Comparison of ENCODE assay signal across 21 mouse cellular contexts in the genomic region with DNA sequence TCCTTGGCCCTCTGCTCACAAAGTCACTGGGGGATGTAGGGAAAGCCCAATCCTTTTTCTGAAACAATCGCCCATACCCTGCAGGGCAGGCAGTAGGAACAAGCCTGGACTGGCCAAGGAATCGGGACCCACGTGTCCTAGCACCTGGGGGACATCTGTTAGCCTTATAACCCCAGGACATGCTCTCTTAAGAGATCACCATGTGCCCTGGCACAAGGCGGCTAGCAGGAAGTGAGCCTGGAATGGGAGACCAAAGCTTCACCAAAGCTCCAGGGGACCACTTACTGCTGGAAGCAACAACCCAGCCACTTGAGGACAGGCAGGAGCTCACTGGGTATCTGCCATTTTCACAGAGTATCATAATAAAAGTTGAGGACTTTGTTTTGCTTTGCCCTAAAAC.
"Had no signal": no experiment of that assay in that cellular context is flagged by ENCODE, and none has a peak within 500 bp of the region (broad histone marks: within the 10 kb centered on the region; RNA-seq: fewer than 3 reads in every experiment).

No protein-coding gene starts in this region.

- H3K4me3 ChIP-seq: heart, adult 2 months; heart, embryonic 13.5 days; heart, embryonic 15.5 days; hindbrain, embryonic 13.5 days; hindbrain, embryonic 15.5 days; limb, embryonic 13.5 days; limb, embryonic 15.5 days; liver, embryonic 12.5 days had no signal

- H3K36me3 ChIP-seq: heart, embryonic 13.5 days; heart, embryonic 15.5 days; limb, embryonic 13.5 days; limb, embryonic 15.5 days; liver, embryonic 12.5 days had no signal

- H3K27me3 ChIP-seq: heart, embryonic 13.5 days; heart, embryonic 15.5 days; hindbrain, embryonic 13.5 days; hindbrain, embryonic 15.5 days; limb, embryonic 13.5 days; limb, embryonic 15.5 days; liver, embryonic 12.5 days had no signal

- ATAC-seq: hindbrain, postnatal 0 days; intestine, embryonic 16.5 days; liver, embryonic 12.5 days had no signal

- H3K9me3 ChIP-seq: heart, embryonic 13.5 days; heart, embryonic 15.5 days; hindbrain, embryonic 13.5 days; hindbrain, embryonic 15.5 days; limb, embryonic 13.5 days; limb, embryonic 15.5 days; liver, embryonic 12.5 days had no signal

- DNase-seq: gastrocnemius, postnatal 14 days; gastrocnemius, postnatal 36 days; heart, adult 2 months; heart, postnatal 14 days; heart, postnatal 36 days; kidney, adult 18-20 months; layer of hippocampus, postnatal 36 days; left cerebral cortex, postnatal 4 days; lung, adult 18-20 months had no signal

- H3K4me1 ChIP-seq: hindbrain, embryonic 15.5 days; limb, embryonic 13.5 days; liver, embryonic 12.5 days had no signal

- H3K27ac ChIP-seq: heart, adult 2 months; heart, embryonic 13.5 days; heart, embryonic 15.5 days; hindbrain, embryonic 13.5 days; hindbrain, embryonic 15.5 days; hindbrain, postnatal 0 days; kidney, postnatal 0 days; limb, embryonic 13.5 days; limb, embryonic 15.5 days; liver, embryonic 12.5 days; liver, embryonic 14.5 days had no signal

- H3K4me2 ChIP-seq: heart, embryonic 11.5 days; heart, embryonic 13.5 days; heart, embryonic 15.5 days; hindbrain, embryonic 13.5 days; hindbrain, embryonic 15.5 days; limb, embryonic 13.5 days; limb, embryonic 15.5 days; liver, embryonic 12.5 days had no signal

- H3K9ac ChIP-seq: heart, embryonic 13.5 days; heart, embryonic 15.5 days; hindbrain, embryonic 13.5 days; hindbrain, embryonic 15.5 days; limb, embryonic 13.5 days; limb, embryonic 15.5 days; liver, embryonic 12.5 days; liver, embryonic 14.5 days had no signal
